Mouse (Mus musculus): ENCODE data around the gene Fbxo11.

The Fbxo11 gene

GRCm38 (mm10) chr17:88065031-88065800 is at the start of gene Fbxo11:
Gene Fbxo11 (minus strand): TSS chr17:88065291.
- DNase-seq = peak; percentile 57 to 66

GRCm38 (mm10) chr17:88113883-88114229 is 48.8 kb upstream of the Fbxo11 start:
- peak; percentile 25 to 29 for DNase-seq

GRCm38 (mm10) chr17:88113015-88113882 is 48.2 kb upstream of the Fbxo11 start:
- DNase-seq = peak; percentile 33 to 49

GRCm38 (mm10) chr17:88111865-88112645 is 47.0 kb upstream of the Fbxo11 start:
- DNase-seq = peak; percentile 45 to 66

- DNase-seq = no peak
Measured at GRCm38 (mm10) chr17:88111081-88111796, 46.1 kb upstream of the Fbxo11 start.

- no peak for DNase-seq
Measured at GRCm38 (mm10) chr17:88107708-88108107, 42.6 kb upstream of the Fbxo11 start.

GRCm38 (mm10) chr17:88106365-88106764 is 41.3 kb upstream of the Fbxo11 start:
- no peak for DNase-seq

- no peak for DNase-seq
Measured at GRCm38 (mm10) chr17:88102597-88102996, 37.5 kb upstream of the Fbxo11 start.

- no peak for DNase-seq
Measured at GRCm38 (mm10) chr17:88098181-88098852, 33.2 kb upstream of the Fbxo11 start.

- DNase-seq = no peak
Measured at GRCm38 (mm10) chr17:88097543-88097942, 32.5 kb upstream of the Fbxo11 start.

GRCm38 (mm10) chr17:88096809-88097399 is 31.8 kb upstream of the Fbxo11 start:
- DNase-seq = no peak

- no peak for DNase-seq
Measured at GRCm38 (mm10) chr17:88095517-88096198, 30.6 kb upstream of the Fbxo11 start.

- no peak for DNase-seq
Measured at GRCm38 (mm10) chr17:88094327-88094726, 29.2 kb upstream of the Fbxo11 start.

- DNase-seq = no peak
Measured at GRCm38 (mm10) chr17:88093798-88094197, 28.7 kb upstream of the Fbxo11 start.

GRCm38 (mm10) chr17:88085976-88086375 is 20.9 kb upstream of the Fbxo11 start:
- DNase-seq = no peak

GRCm38 (mm10) chr17:88081446-88081845 is 16.4 kb upstream of the Fbxo11 start:
- DNase-seq = no peak

GRCm38 (mm10) chr17:88079771-88080170 is 14.7 kb upstream of the Fbxo11 start:
- DNase-seq = no peak

GRCm38 (mm10) chr17:88072047-88072446 is 7.0 kb upstream of the Fbxo11 start:
- no peak for DNase-seq

GRCm38 (mm10) chr17:88068024-88068719 is 3.1 kb upstream of the Fbxo11 start:
- no peak for DNase-seq
